Mouse (Mus musculus) heart, adult 11 months (tissue): ENCODE data around the gene Slc13a4.

Experiments
- DNase-seq: peaks from one replicate; pipeline ENCODE4 v3.0.0; 2022

Slc13a4 gene

GRCm38 (mm10) chr6:35298323-35298722 is 9.6 kb downstream of the Slc13a4 start:
- DNase-seq, result peak; percentile 93

- no peak for DNase-seq
Observed at GRCm38 (mm10) chr6:35297516-35298227, 10.3 kb downstream of the Slc13a4 start.

GRCm38 (mm10) chr6:35297001-35297400 is 10.9 kb downstream of the Slc13a4 start:
- peak; percentile 98 for DNase-seq

- no peak for DNase-seq
Observed at GRCm38 (mm10) chr6:35294964-35295363, 13.0 kb downstream of the Slc13a4 start.

DNA sequence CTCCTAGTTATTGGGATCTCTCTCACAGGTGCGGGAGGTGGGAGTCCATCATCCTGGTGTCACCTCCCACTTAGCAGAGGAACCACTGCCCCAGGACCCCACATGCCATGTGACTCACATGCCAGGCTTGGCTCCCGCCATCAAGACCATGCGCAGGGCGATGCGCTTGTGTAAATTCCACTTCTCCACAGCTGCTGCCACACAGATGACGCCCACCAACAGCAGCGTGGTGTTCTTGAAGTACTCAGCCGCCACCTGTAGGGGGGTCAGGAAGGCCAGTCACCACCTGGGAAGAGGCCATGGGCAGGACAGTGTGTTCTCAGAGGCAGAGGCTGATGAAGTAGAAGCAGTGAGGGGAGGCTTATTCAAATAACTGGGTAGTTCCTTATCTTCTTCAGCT is 18.3 kb downstream of the Slc13a4 start:
- DNase-seq, result no peak

- no peak for DNase-seq
Observed at GRCm38 (mm10) chr6:35288920-35289319, 19.0 kb downstream of the Slc13a4 start.

DNA sequence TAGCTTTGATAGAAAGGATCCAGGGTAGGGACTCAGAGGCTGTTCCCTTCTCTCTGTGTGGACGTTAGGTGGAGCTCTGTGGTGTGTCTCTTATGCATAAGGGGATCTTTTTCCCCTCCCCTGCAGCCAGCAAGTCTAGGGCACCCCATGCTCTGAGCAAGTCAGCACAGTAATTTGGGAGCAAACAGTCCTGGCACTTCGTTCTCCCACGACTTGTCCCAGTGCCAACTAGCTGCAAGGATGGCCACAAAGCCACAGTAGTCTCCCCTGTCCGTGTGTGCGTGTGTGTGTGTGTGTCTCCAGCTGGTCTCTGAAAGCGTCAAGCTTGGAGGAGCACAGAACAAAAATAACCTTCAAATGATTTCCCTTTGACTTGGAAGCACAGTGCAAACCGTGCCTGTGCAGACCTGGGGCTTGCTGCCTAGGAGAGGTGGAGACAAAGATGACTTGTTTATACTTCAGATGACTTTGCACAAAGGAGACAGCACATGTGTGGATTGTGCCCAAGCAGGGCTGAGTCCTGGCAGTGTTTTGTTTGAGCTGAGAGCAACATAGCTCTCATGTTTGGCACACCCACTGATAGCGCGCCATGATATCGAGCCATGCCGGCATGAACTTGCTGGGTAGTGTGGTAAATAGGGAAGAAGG is 19.7 kb downstream of the Slc13a4 start:
- peak; percentile 97 for DNase-seq

GRCm38 (mm10) chr6:35279306-35279705 is 28.6 kb downstream of the Slc13a4 start:
- no peak for DNase-seq

DNA sequence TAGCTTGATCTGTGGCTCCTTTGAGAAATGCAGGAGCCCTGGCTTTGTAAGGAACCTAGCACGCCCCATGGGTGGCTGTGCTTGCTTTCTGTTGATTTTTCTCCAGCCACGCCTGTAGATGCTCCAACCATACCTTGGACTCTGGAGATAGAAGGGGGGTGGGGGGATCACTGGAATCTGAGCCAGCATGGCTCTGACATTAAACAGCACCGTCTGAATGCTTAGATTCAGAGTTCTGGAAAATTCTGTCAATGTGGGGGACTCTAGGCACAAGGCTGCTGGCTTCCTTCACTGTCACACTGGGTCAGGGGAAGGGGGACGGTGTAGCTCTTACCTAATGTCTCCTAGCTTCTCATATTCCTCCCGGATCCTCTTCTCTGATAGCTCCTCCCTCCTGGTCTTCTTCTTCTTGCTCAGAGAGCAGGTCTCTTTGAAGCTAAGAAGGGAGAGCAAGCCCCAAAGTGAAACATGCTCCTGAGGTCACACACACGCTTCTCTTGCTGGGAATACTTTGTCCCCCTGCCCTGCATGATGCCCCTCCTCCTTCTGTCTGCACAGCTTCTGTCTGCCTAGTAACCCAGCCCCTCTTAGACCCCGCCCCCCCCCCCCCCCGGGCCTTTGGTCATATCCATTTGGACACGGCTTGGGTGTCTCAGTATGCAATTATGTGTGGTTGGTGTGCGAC is 29.9 kb downstream of the Slc13a4 start:
- no peak for DNase-seq

- DNase-seq, result peak; percentile 90
Observed at GRCm38 (mm10) chr6:35273391-35274082, 34.4 kb downstream of the Slc13a4 start.

- no peak for DNase-seq
Observed at GRCm38 (mm10) chr6:35271868-35272765, 35.8 kb downstream of the Slc13a4 start.

DNA sequence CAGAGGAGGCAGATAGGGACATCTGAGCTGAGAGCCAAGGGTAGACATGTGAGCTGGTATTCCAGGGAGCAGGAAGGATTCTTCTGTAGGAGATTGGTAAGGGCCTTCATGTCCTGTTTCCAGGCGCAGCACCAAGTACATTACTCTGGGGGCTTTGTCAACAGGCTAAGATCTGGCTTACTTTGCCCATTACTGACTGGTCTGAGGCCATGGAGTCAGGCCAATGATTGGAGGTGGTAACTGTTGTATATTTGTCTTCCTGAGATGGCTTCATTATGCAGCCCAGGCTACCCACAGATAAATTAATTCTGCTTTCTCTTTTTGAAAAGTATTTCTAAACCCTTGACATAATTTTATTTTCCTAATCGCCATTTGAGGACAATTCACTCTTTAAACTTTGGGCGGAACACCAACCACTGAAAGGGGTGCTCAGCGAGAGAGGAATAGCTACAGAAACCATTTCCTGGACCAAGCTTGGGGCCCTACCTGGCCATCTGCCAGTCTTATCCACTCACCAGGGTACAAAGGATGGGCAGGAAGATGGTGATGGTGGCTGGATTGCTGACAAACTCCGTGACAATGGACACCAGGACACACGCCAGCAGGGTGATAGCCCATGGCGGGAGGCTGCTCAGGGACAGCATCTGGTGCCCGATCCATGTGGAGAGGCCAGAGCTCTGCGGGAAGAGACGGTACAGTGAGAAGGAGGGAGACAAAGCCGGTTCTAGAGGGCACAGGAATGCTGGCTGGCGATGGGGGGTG is 36.7 kb downstream of the Slc13a4 start:
- DNase-seq, result no peak

- DNase-seq, result no peak
Observed at GRCm38 (mm10) chr6:35269643-35270042, 38.3 kb downstream of the Slc13a4 start.

DNA sequence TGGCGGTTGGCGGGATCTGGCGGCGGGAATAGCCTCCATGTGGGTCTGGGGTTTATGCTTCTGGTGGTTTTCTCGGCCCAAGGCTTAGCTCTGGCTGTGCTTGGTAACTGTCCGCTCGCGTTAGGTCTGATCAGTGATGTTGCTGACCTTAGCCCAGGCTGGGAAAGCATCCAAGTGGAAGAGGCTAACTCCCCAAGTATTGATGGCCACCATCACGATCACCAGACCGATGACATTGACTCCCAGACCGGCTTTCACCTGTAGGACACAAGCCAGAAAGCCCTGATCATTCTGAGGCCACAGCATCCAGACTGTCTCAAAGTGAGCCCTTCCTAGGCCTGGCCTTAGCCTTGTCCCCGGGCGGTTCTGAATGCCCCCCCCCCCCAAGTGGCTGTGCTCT is 39.2 kb downstream of the Slc13a4 start:
- no peak for DNase-seq

- no peak for DNase-seq
Observed at GRCm38 (mm10) chr6:35265580-35266278, 42.2 kb downstream of the Slc13a4 start.

- DNase-seq, result no peak
Observed at GRCm38 (mm10) chr6:35260531-35260930, 47.4 kb downstream of the Slc13a4 start.

- peak; percentile 94 for DNase-seq
Observed at GRCm38 (mm10) chr6:35259526-35259925, 48.4 kb downstream of the Slc13a4 start.

DNA sequence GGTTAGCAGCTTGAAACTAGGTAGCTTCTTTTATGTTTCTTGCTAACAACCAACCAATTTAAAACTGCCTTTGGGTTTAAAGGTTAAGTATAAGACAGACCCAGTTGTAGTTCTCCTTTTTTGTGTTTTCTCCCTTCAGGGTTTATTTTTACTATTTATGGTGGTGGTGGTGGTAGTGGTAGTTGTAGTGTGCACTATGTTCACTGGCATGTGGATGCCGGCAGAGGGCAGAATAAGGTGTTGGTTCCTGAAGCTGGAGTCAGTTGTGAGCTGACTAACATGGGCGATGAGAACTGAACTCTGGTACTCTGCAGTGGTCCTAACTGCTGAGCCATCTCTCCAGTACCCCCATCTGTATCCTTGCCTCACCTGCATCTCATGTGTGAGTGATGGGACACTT is 49.0 kb downstream of the Slc13a4 start:
- peak; percentile 52 for DNase-seq

DNA sequence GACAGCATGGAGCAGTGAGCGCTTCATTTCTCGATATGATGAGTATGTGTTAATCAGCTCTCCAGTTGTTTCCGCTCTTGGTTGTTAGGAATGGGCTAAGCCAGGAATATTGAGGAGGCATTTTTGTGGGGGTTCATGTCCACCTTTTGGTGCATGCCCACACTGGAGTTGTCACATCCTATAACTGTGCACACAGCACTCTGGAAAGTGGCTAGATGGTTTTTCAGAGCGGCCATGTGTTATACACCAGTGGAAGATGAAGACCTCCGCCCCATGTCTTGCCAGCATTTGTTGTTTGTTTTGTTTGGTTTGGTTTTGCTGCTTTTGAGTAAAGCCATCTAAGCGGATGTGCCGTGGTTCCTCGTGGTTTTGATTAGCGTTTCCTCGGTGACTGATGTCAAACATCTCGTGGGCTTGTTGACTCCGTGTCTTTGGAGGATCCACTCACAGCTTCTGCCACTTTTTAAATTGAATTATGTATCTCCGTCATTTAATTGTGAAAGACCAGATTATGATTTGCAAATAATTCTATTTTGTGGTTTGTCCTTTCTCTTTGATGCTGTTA is 50.2 kb downstream of the Slc13a4 start:
- DNase-seq, result peak; percentile 86

DNA sequence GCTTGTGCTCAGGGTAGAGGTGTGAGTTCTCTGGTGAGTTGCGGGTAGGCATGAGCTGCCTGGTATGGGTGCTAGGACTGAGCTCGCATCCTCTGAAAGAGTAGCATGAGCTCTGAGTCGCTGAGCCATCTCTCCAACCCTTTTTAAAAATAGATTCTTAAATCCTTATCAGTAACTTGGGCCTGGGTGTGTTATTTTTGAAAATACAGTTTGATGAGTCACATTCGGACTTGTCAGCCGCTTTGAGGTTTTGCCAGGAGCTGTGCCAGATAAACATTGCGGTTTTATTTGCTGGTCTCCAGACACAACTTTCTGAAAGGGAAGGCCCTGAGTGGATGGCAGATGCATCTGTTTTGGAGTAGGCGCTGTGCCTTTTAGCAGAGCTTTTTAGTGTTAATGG is 51.2 kb downstream of the Slc13a4 start:
- peak; percentile 97 for DNase-seq

- no peak for DNase-seq
Observed at GRCm38 (mm10) chr6:35255017-35255416, 52.9 kb downstream of the Slc13a4 start.
